Mouse (Mus musculus) B cell, adult 62 days (primary cell): Measurements from ENCODE around the gene Ifna14. TPM values are rescaled to one million over a fixed set of nuclear protein-coding genes. Genes with fewer than 3 reads are reported as not detected.

Experiments used
- total RNA-seq: library from RNA; stranded (reverse); gene quantifications from 4 replicates; pipeline ENCODE4 v1.2.4, GENCODE M21; 2023

Gene Ifna14
- not detected in 4 replicates for total RNA-seq

GRCm38 (mm10) chr4:88571698-88572097, at the start of gene Ifna14:
Gene Ifna14 (minus strand): TSS chr4:88571798.

DNA sequence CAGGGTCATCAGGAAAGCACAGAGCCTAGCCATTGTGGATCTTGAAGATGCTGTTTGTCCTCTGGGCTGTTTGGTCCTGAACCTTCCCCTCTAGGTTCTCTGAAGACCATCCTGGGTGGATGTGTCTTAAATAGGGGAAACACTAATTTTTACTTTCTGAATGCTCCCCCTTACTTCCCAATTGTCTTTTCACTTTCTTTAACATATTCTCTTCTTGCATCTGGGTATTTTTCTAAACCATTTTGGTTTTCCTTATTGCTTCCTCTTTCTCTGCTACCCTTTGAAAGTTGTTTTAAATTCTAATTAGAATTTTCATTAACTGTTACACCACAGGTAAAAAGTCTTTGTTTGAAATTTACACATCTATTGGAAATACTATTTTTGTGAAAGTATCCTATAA, 31.7 kb upstream of the Ifna14 start, which contains the start of gene Ifna12:
Ifna12 (minus strand) TSS at position 101 of the 400 bp plus-strand sequence.

GRCm38 (mm10) chr4:88592285-88592684, 20.7 kb upstream of the Ifna14 start, which contains the start of gene Ifna9:
Gene Ifna9 (minus strand): TSS chr4:88592385.

DNA sequence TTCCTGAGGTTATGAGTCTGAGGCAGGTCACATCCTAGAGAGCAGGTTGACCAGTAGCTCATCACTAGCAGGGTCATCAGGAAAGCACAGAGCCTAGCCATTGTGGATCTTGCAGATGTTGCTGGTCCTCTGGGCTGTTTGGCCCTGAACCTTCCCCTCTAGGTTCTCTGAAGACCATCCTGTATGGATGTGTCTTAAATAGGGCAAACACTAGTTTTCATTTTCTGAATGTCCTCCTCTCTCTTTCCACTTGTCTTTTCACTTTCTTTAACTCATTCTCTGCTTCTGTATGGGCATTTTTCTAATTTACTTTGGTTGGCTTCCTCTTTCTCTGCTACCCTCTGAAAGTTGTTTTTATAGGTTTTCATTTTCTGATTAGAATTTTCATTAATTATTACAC, 13.5 kb downstream of the Ifna14 start, which contains the start of gene Ifna15:
Ifna15 (minus strand) TSS at position 101 of the 400 bp plus-strand sequence.

GRCm38 (mm10) chr4:88522674-88523073, 48.9 kb downstream of the Ifna14 start, which contains the start of gene Ifnb1:
Gene Ifnb1 (minus strand): TSS chr4:88522774.

Other genes with a start within 250 kb of the Ifna14 start
- 0.20 to 0.36 TPM (median 0.34 TPM) in 4 replicates for gene Hacd4, start 132.9 kb downstream of the Ifna14 start, total RNA-seq
- not detected in 4 replicates for gene Ifnb1, start 49.0 kb downstream of the Ifna14 start, total RNA-seq
- gene Ifna15, start 13.6 kb downstream of the Ifna14 start, total RNA-seq, result not detected in 4 replicates
- gene Ifna9, start 20.6 kb upstream of the Ifna14 start, total RNA-seq, result not detected in 4 replicates
- not detected in 4 replicates for gene Ifna12, start 31.6 kb upstream of the Ifna14 start, total RNA-seq
- gene C87499, start 62.6 kb upstream of the Ifna14 start, total RNA-seq, result not detected in 4 replicates
- gene Ifna13, start 72.7 kb upstream of the Ifna14 start, total RNA-seq, result not detected in 4 replicates
- gene Ifna16, start 105.1 kb upstream of the Ifna14 start, total RNA-seq, result not detected in 4 replicates
- gene Ifna2, start 112.1 kb upstream of the Ifna14 start, total RNA-seq, result not detected in 4 replicates
- gene Ifnab, start 119.6 kb upstream of the Ifna14 start, total RNA-seq, result not detected in 4 replicates
- not detected in 4 replicates for gene Gm26566, start 150.0 kb upstream of the Ifna14 start, total RNA-seq
- gene Klhl9, start 150.7 kb upstream of the Ifna14 start, total RNA-seq, result 14.4 to 16.1 TPM (median 15.0 TPM) in 4 replicates
- not detected in 4 replicates for gene Gm13271, start 183.1 kb upstream of the Ifna14 start, total RNA-seq
- not detected in 4 replicates for gene Gm13283, start 188.3 kb upstream of the Ifna14 start, total RNA-seq
- not detected in 4 replicates for gene Gm13290, start 202.0 kb upstream of the Ifna14 start, total RNA-seq
- not detected in 4 replicates for gene Gm13289, start 205.1 kb upstream of the Ifna14 start, total RNA-seq
- not detected in 4 replicates for gene Gm13272, start 208.1 kb upstream of the Ifna14 start, total RNA-seq
- gene Ifnz, start 210.3 kb upstream of the Ifna14 start, total RNA-seq, result not detected in 4 replicates
- gene Gm13276, start 213.9 kb upstream of the Ifna14 start, total RNA-seq, result not detected in 4 replicates
- not detected in 4 replicates for gene Gm13277, start 216.8 kb upstream of the Ifna14 start, total RNA-seq
- not detected in 4 replicates for gene Gm13278, start 219.8 kb upstream of the Ifna14 start, total RNA-seq
- not detected in 4 replicates for gene Gm13275, start 222.7 kb upstream of the Ifna14 start, total RNA-seq
- not detected in 4 replicates for gene Gm13279, start 225.6 kb upstream of the Ifna14 start, total RNA-seq
- gene Gm13285, start 227.9 kb upstream of the Ifna14 start, total RNA-seq, result not detected in 4 replicates
- gene Gm13287, start 231.5 kb upstream of the Ifna14 start, total RNA-seq, result not detected in 4 replicates
- not detected in 4 replicates for gene Gm13288, start 233.7 kb upstream of the Ifna14 start, total RNA-seq
- gene Ifna7, start 244.4 kb upstream of the Ifna14 start, total RNA-seq, result not detected in 4 replicates
- not detected in 4 replicates for gene Ifna11, start 248.2 kb upstream of the Ifna14 start, total RNA-seq